Mouse (Mus musculus): ENCODE data around the gene Gpr37l1. TPM values are rescaled to one million over a fixed set of nuclear protein-coding genes. Genes with fewer than 3 reads are reported as not detected.
"Not testable (repeated sequence)": the region's sequence is repeated elsewhere in the genome, so short reads cannot be mapped to it uniquely, and the experiment has no call there.

Gene Gpr37l1
- polyA plus RNA-seq, 1 experiment from 2014 or later, result not detected

GRCm38 (mm10) chr1:135199014-135199819, 31.7 kb upstream of the Gpr37l1 start:
- peak; percentile 43; the same call in 1 of the 2 replicates for ATAC-seq (ENCODE audit: low read depth)
- Histone ChIP-seq H3K27ac (ENCODE audit: low read length) (no peak overlapping the region), H3K9me3 (replicated peaks; ENCODE audit: control insufficient read depth, low read length) (no peaks in the 10 kb centered on the region), H3K4me2 (ENCODE audit: low read depth, low read length) (peak overlapping the region; percentile 30; the same call in 1 of the 2 replicates), H3K9ac (ENCODE audit: low read depth, low read length) (no peak overlapping the region), H3K4me1 (ENCODE audit: control insufficient read depth, low read depth, low read length) (peaks cover 10% of the 10 kb centered on the region), H3K4me3 (ENCODE audit: low read depth, low read length) (no peak overlapping the region), H3K27me3 (ENCODE audit: control insufficient read depth, insufficient read depth, low read depth, low read length) (no peaks in the 10 kb centered on the region), H3K36me3 (ENCODE audit: control insufficient read depth, insufficient read depth) (no peaks in the 10 kb centered on the region)
- 5% methylated on average over 21 of the region's 21 CpGs for WGBS (ENCODE audit: insufficient replicate concordance)

DNA sequence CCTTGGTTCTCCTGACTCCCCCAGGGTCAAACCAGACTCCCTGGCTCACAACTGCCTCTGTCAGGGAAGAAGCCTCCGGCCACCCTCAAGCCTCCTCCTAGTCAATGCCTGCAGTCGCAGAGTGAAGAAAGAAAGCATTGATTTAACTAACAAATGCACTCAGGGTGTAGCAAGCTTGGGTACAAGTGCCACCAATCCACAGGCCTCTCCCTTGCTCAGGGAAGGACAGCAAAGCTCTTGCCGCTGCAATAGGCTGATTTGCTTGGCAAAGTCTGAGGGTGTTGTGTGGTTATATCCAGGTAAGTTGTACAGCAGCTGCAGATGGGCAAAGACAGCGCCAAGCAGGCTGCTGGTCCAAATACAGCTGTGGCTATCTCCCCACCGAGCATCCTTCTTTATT, 30.9 kb upstream of the Gpr37l1 start:
- H3K4me3 ChIP-seq (ENCODE audit: low read depth, low read length), result no peak overlapping the region
- H3K36me3 ChIP-seq (ENCODE audit: control insufficient read depth, insufficient read depth), result no peaks in the 10 kb centered on the region
- no peak for ATAC-seq (ENCODE audit: low read depth)
- no peak overlapping the region for H3K27ac ChIP-seq (ENCODE audit: low read length)
- no peaks in the 10 kb centered on the region for H3K9me3 ChIP-seq (replicated peaks; ENCODE audit: control insufficient read depth, low read length)
- H3K27me3 ChIP-seq (ENCODE audit: control insufficient read depth, insufficient read depth, low read depth, low read length), result no peaks in the 10 kb centered on the region
- H3K4me1 ChIP-seq (ENCODE audit: control insufficient read depth, low read depth, low read length), result peaks cover 9% of the 10 kb centered on the region
- no peak overlapping the region for H3K9ac ChIP-seq (ENCODE audit: low read depth, low read length)
- H3K4me2 ChIP-seq (ENCODE audit: low read depth, low read length), result no peak overlapping the region
- 58% methylated on average over 5 of the region's 5 CpGs for WGBS (ENCODE audit: insufficient replicate concordance)

- 71% methylated on average over 6 of the region's 6 CpGs for WGBS (ENCODE audit: insufficient replicate concordance)
- H3K36me3 ChIP-seq (ENCODE audit: control insufficient read depth, insufficient read depth), result no peaks in the 10 kb centered on the region
- no peak overlapping the region for H3K4me2 ChIP-seq (ENCODE audit: low read depth, low read length)
- H3K9me3 ChIP-seq (replicated peaks; ENCODE audit: control insufficient read depth, low read length), result no peaks in the 10 kb centered on the region
- no peak overlapping the region for H3K4me3 ChIP-seq (ENCODE audit: low read depth, low read length)
- no peak for ATAC-seq (ENCODE audit: low read depth)
- H3K9ac ChIP-seq (ENCODE audit: low read depth, low read length), result no peak overlapping the region
- peaks cover 9% of the 10 kb centered on the region for H3K4me1 ChIP-seq (ENCODE audit: control insufficient read depth, low read depth, low read length)
- H3K27ac ChIP-seq (ENCODE audit: low read length), result no peak overlapping the region
- no peaks in the 10 kb centered on the region for H3K27me3 ChIP-seq (ENCODE audit: control insufficient read depth, insufficient read depth, low read depth, low read length)
These were observed 28.5 kb upstream of the Gpr37l1 start for GRCm38 (mm10) chr1:135195907-135196440.

DNA sequence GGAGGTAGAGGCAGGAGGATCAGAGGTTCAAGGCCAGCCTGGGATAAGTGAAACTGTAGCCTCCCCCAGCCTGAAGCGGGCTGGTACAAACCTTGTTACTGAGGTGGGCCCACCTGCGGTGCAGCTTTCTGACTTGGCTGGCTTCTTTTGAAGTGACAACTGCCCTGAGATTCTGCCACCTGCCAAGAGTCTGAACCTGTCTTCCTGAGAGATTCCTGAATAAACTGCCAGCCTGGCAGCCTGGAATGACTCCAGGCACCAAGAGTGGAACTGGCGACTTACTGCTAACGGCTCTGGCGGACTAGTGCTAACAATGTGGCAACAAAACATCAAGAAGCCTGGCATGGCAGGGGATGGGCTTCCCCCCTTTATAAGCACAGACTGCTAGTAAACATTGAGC, 26.9 kb upstream of the Gpr37l1 start:
- not testable (repeated sequence) for H3K36me3 ChIP-seq (ENCODE audit: control insufficient read depth, insufficient read depth); H3K27me3 ChIP-seq (ENCODE audit: control insufficient read depth, insufficient read depth, low read depth, low read length); H3K4me1 ChIP-seq (ENCODE audit: control insufficient read depth, low read depth, low read length); H3K27ac ChIP-seq (ENCODE audit: low read length); ATAC-seq (ENCODE audit: low read depth); H3K4me3 ChIP-seq (ENCODE audit: low read depth, low read length); H3K4me2 ChIP-seq (ENCODE audit: low read depth, low read length); H3K9me3 ChIP-seq (replicated peaks; ENCODE audit: control insufficient read depth, low read length); H3K9ac ChIP-seq (ENCODE audit: low read depth, low read length)
- WGBS (ENCODE audit: insufficient replicate concordance), result 70% methylated on average over 5 of the region's 5 CpGs

- H3K9me3 ChIP-seq (replicated peaks; ENCODE audit: control insufficient read depth, low read length), result no peaks in the 10 kb centered on the region
- H3K36me3 ChIP-seq (ENCODE audit: control insufficient read depth, insufficient read depth), result no peaks in the 10 kb centered on the region
- H3K4me2 ChIP-seq (ENCODE audit: low read depth, low read length), result no peak overlapping the region
- no peaks in the 10 kb centered on the region for H3K4me1 ChIP-seq (ENCODE audit: control insufficient read depth, low read depth, low read length)
- no peak overlapping the region for H3K4me3 ChIP-seq (ENCODE audit: low read depth, low read length)
- no peak for ATAC-seq (ENCODE audit: low read depth)
- no peak overlapping the region for H3K27ac ChIP-seq (ENCODE audit: low read length)
- no peak overlapping the region for H3K9ac ChIP-seq (ENCODE audit: low read depth, low read length)
- no peaks in the 10 kb centered on the region for H3K27me3 ChIP-seq (ENCODE audit: control insufficient read depth, insufficient read depth, low read depth, low read length)
- WGBS (ENCODE audit: insufficient replicate concordance), result 73% methylated on average over 4 of the region's 4 CpGs
These were observed 21.7 kb upstream of the Gpr37l1 start for GRCm38 (mm10) chr1:135189186-135189585.

DNA sequence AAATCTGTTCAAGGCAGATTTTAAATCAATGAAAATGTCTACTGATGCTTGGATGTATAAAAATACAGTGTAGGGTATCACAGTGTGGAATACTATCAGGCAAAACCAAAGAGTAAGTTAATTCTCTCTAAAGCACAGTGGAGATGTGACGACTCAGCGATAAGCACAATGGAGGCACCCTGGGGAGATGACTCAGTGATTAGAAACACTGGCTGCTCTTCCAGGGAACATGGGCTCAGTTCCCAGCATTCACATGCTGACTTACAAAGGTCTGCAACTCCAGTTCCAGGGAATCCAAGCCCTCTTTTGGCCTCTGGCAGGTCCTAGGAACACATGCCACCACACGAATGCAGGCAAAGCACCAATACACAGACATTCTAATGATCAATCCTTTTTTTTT, 20.7 kb upstream of the Gpr37l1 start:
- Histone ChIP-seq H3K4me3 (ENCODE audit: low read depth, low read length) (no peak overlapping the region), H3K27me3 (ENCODE audit: control insufficient read depth, insufficient read depth, low read depth, low read length) (peaks cover 3% of the 10 kb centered on the region; the same call in 1 of the 2 replicates), H3K4me2 (ENCODE audit: low read depth, low read length) (no peak overlapping the region), H3K9ac (ENCODE audit: low read depth, low read length) (no peak overlapping the region), H3K9me3 (replicated peaks; ENCODE audit: control insufficient read depth, low read length) (no peaks in the 10 kb centered on the region), H3K36me3 (ENCODE audit: control insufficient read depth, insufficient read depth) (no peaks in the 10 kb centered on the region), H3K4me1 (ENCODE audit: control insufficient read depth, low read depth, low read length) (no peaks in the 10 kb centered on the region), H3K27ac (ENCODE audit: low read length) (no peak overlapping the region)
- 47% methylated on average over 3 of the region's 3 CpGs for whole genome bisulfite sequencing (ENCODE audit: insufficient replicate concordance)
- no peak for ATAC-seq (ENCODE audit: low read depth)

DNA sequence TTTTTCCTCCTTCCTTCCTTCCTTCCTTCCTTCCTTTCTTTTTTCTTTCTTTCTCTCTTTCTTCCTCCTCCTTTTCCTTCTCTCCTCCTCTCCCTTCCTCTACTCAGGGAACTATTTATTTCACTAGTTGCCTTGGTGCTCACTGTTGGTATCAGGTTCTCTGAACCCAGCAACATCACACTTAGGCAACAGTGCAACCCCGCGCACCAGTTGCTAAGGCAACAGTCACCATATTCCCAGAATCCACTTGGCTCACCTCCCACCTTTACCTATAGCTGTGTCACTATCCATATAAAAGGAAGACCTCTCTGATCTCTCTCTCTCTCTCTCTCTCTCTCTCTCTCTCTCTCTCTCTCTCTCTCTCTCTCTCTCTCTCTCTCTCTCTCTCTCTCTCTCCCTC, 19.5 kb upstream of the Gpr37l1 start:
- not testable (repeated sequence) for H3K9me3 ChIP-seq (replicated peaks; ENCODE audit: control insufficient read depth, low read length); H3K27ac ChIP-seq (ENCODE audit: low read length); H3K36me3 ChIP-seq (ENCODE audit: control insufficient read depth, insufficient read depth); H3K9ac ChIP-seq (ENCODE audit: low read depth, low read length); H3K4me1 ChIP-seq (ENCODE audit: control insufficient read depth, low read depth, low read length); H3K27me3 ChIP-seq (ENCODE audit: control insufficient read depth, insufficient read depth, low read depth, low read length); H3K4me2 ChIP-seq (ENCODE audit: low read depth, low read length); H3K4me3 ChIP-seq (ENCODE audit: low read depth, low read length); ATAC-seq (ENCODE audit: low read depth)
- WGBS (ENCODE audit: insufficient replicate concordance), result 37% methylated on average over 2 of the region's 2 CpGs

GRCm38 (mm10) chr1:135186427-135186826, 18.9 kb upstream of the Gpr37l1 start:
- H3K9ac ChIP-seq (ENCODE audit: low read depth, low read length), result no peak overlapping the region
- H3K27ac ChIP-seq (ENCODE audit: low read length), result no peak overlapping the region
- 40% methylated on average over 8 of the region's 8 CpGs for WGBS (ENCODE audit: insufficient replicate concordance)
- H3K36me3 ChIP-seq (ENCODE audit: control insufficient read depth, insufficient read depth), result no peaks in the 10 kb centered on the region
- H3K27me3 ChIP-seq (ENCODE audit: control insufficient read depth, insufficient read depth, low read depth, low read length), result peaks cover 3% of the 10 kb centered on the region; the same call in 1 of the 2 replicates
- ATAC-seq (ENCODE audit: low read depth), result no peak
- no peak overlapping the region for H3K4me3 ChIP-seq (ENCODE audit: low read depth, low read length)
- no peak overlapping the region for H3K4me2 ChIP-seq (ENCODE audit: low read depth, low read length)
- H3K4me1 ChIP-seq (ENCODE audit: control insufficient read depth, low read depth, low read length), result no peaks in the 10 kb centered on the region
- no peaks in the 10 kb centered on the region for H3K9me3 ChIP-seq (replicated peaks; ENCODE audit: control insufficient read depth, low read length)

GRCm38 (mm10) chr1:135185936-135186335, 18.5 kb upstream of the Gpr37l1 start:
- H3K4me3 ChIP-seq (ENCODE audit: low read depth, low read length), result no peak overlapping the region
- H3K4me2 ChIP-seq (ENCODE audit: low read depth, low read length), result no peak overlapping the region
- WGBS (ENCODE audit: insufficient replicate concordance), result 45% methylated on average over 5 of the region's 5 CpGs
- no peak for ATAC-seq (ENCODE audit: low read depth)
- H3K27me3 ChIP-seq (ENCODE audit: control insufficient read depth, insufficient read depth, low read depth, low read length), result peaks cover 3% of the 10 kb centered on the region; the same call in 1 of the 2 replicates
- no peak overlapping the region for H3K9ac ChIP-seq (ENCODE audit: low read depth, low read length)
- H3K4me1 ChIP-seq (ENCODE audit: control insufficient read depth, low read depth, low read length), result no peaks in the 10 kb centered on the region
- no peak overlapping the region for H3K27ac ChIP-seq (ENCODE audit: low read length)
- H3K36me3 ChIP-seq (ENCODE audit: control insufficient read depth, insufficient read depth), result no peaks in the 10 kb centered on the region
- H3K9me3 ChIP-seq (replicated peaks; ENCODE audit: control insufficient read depth, low read length), result no peaks in the 10 kb centered on the region

Measured in liver, embryonic 16.5 days (tissue).